Mouse (Mus musculus) heart, embryonic 16.5 days (tissue): ENCODE measurements around the gene Rasal1. TPM values are rescaled to one million over a fixed set of nuclear protein-coding genes. Genes with fewer than 3 reads are reported as not detected.
A peak's percentile ranks its signal among the peaks of the same experiment; 100 is the strongest.

Source experiments
- ATAC-seq: fragments of 200-750 bp; cut with Nextera tagmentation; replicated peaks from 2 replicates; pipeline ENCODE4 v1.8.0; 2017; ENCODE audit warnings: moderate number of reproducible peaks; ENCODE audit not compliant: insufficient read depth, low FRiP score; ENCODE audit errors: extremely low read depth
- H3K27ac ChIP-seq: fragments of 300-500 bp; sonication (generic); 2 replicates; pipeline ENCODE4 v1.5.1; 2014; ENCODE audit warnings: mild to moderate bottlenecking, low read length, control low read depth, moderate library complexity
- H3K27me3 ChIP-seq: fragments of 300-500 bp; sonication (generic); 2 replicates; pipeline ENCODE4 v1.6.1; 2014; ENCODE audit warnings: low read length, mixed read lengths; ENCODE audit not compliant: control insufficient read depth, insufficient read depth
- H3K36me3 ChIP-seq: fragments of 300-500 bp; sonication (generic); 2 replicates; pipeline ENCODE4 v1.6.1; 2014; ENCODE audit not compliant: control insufficient read depth, insufficient read depth
- H3K4me1 ChIP-seq: fragments of 300-500 bp; sonication (generic); 2 replicates; pipeline ENCODE4 v1.6.1; 2014; ENCODE audit warnings: low read length, mixed read lengths; ENCODE audit not compliant: control insufficient read depth, insufficient read depth
- H3K4me2 ChIP-seq: fragments of 300-500 bp; sonication (generic); 2 replicates; pipeline ENCODE4 v1.6.1; 2014; ENCODE audit warnings: low read depth, mild to moderate bottlenecking, control low read depth, low read length
- H3K4me3 ChIP-seq: fragments of 300-500 bp; sonication (generic); 2 replicates; pipeline ENCODE4 v1.5.1; 2014; ENCODE audit warnings: mild to moderate bottlenecking, control low read depth, low read length
- H3K9ac ChIP-seq: fragments of 300-500 bp; sonication (generic); 2 replicates; pipeline ENCODE4 v1.6.1; 2014; ENCODE audit warnings: low read length, control low read depth
- H3K9me3 ChIP-seq: fragments of 300-500 bp; sonication (generic); replicated peaks from 2 replicates; pipeline ENCODE4 v1.6.1; 2016; ENCODE audit warnings: low read length; ENCODE audit not compliant: control insufficient read depth
- WGBS: fragments of 180-500 bp; shearing (Covaris S2); extraction: QIAGEN DNeasy Blood & Tissue Kit; methylation state at CpG from one replicate; pipeline ENCODE4 v1.1.7; 2014; 5-methylcytosine and 5-hydroxymethylcytosine counted together
- polyA plus RNA-seq: library from polyadenylated mRNA; unstranded; fragments of >200 nt; fragmentation: Nextera tagmentation; extraction: Ambion mirVana; gene quantifications from 2 replicates; pipeline ENCODE4 v1.2.1, GENCODE M21; 2015

The Rasal1 gene
- polyA plus RNA-seq: 0.70 and 0.74 TPM in 2 replicates

DNA sequence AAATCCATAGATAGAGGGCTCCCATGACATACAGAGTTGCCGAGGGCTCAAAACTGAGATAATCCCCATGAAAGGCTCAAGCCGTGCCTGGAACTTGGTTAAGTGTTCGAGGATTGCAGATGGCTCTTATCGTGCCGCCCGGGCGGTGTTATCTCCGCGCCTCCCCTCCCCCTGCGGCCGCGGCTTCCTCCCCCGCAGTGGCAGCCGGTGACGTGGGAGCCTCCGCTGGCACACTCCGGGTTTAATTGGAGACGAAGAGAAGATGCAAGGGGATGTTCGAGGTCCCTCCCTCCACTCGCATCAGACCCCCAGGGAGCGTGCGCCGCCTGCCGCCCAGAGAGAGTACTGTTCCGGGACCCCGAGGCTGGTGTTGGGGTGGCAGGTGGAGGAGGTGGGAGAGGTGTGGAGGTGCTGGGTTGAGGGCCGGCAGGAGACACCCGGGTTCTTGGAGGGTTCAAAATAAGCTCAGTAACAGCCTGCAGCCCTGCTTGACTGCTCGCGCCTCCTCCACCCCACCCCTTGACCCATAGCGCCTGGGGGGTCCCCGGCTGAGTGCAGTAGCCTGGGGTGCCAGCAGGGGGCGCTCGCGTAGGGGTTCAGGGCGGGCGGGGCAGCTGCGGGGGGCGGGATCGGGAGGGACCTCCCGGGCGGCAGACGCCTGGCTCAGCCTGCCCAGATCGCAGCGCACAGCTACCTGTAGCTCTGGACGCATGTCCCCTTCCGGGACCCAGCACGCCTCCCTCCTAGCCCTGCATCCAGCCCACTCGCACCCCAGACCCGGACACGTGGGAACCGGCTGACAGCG lies at the start of gene Rasal1:
Gene Rasal1 (plus strand): TSS at position 244 of the 805 bp plus-strand sequence.
- H3K4me1 ChIP-seq: peaks cover 14% of the 10 kb centered on the region
- no peaks in the 10 kb centered on the region for H3K36me3 ChIP-seq
- H3K27me3 ChIP-seq: peaks cover 34% of the 10 kb centered on the region
- H3K27ac ChIP-seq: no peak within 1 kb of the TSS; the same call in 1 of the 2 replicates
- H3K4me2 ChIP-seq: peak within 1 kb of the TSS; percentile 63
- peak; percentile 61 for ATAC-seq
- H3K9ac ChIP-seq: peak within 1 kb of the TSS; percentile 46
- H3K9me3 ChIP-seq: no peaks in the 10 kb centered on the region
- H3K4me3 ChIP-seq: peak within 1 kb of the TSS; percentile 49
- 0% methylated on average over 48 of the region's 53 CpGs for WGBS

DNA sequence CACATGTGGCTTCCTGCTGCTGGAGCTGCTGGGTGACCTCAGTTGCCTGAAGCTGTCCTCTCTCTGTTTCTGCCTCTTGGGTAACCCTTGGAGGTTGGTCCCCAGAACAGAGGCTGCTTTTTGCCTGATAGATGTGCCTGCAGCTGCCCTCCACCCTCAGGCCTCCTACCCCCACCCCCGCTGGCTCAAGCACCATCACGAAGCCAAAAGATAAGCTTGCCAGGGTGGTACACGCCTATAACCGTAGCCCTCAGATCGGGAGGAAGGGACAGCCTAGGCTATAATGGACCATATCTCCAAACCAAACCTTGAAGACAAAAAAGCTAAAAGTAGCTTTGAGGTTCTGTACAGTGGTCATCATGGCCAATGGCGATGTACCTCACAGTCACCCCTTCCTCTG lies 49.0 kb upstream of the Rasal1 start:
- no peak for ATAC-seq

DNA sequence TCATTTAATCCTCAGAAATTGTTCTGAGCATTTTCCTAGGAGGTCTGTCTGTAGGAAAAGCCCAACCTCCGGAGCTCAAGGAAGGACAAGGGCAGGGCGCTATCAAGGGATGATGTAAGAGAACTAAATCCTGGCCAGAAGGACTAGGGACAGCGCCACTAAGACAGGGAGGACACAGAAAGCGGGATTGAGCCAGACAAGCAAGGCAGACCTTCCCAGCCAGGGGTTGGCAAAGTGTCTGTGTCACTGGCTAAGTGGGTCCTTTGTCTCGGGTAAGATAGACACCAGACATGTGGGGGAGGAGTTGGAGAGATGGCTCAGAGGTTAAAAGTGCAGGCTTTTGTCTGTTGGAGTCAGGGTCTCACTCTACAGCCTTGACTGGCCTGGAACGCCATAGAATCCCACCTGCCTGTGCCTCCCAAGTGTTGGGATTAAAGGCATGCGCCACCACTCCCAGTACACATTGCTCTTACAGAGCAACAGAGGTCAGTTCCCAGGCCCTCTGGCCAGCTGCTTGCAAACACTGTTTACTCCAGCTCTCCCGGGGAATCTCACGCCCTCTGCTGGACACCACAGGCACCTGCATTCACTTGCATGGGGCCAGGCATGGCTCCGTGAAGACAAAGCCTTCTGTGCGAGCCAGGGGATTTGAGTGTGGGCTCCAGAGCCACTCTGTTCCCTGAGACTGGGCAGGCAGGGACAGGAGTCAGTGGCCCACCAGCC lies 47.5 kb upstream of the Rasal1 start:
- no peak overlapping the region for H3K4me2 ChIP-seq
- H3K36me3 ChIP-seq: no peaks in the 10 kb centered on the region
- H3K4me3 ChIP-seq: no peak overlapping the region
- no peaks in the 10 kb centered on the region; the same call in 1 of the 2 replicates for H3K27me3 ChIP-seq
- H3K9ac ChIP-seq: no peak overlapping the region
- ATAC-seq: peak; percentile 21; the same call in 1 of the 2 replicates
- peaks cover 15% of the 10 kb centered on the region for H3K4me1 ChIP-seq
- no peaks in the 10 kb centered on the region for H3K9me3 ChIP-seq
- H3K27ac ChIP-seq: no peak overlapping the region
- 38% methylated on average over 11 of the region's 11 CpGs for WGBS

More for the DNA sequence above, 49.0 kb upstream of the Rasal1 start:
- WGBS: 75% methylated on average over 6 of the region's 6 CpGs
- no peak overlapping the region for H3K4me2 ChIP-seq
- H3K4me1 ChIP-seq: peaks cover 10% of the 10 kb centered on the region
- no peaks in the 10 kb centered on the region; the same call in none of the 2 replicates for H3K27me3 ChIP-seq
- H3K9ac ChIP-seq: no peak overlapping the region
- no peaks in the 10 kb centered on the region for H3K9me3 ChIP-seq
- no peaks in the 10 kb centered on the region for H3K36me3 ChIP-seq
- no peak overlapping the region for H3K27ac ChIP-seq
- no peak overlapping the region for H3K4me3 ChIP-seq

DNA sequence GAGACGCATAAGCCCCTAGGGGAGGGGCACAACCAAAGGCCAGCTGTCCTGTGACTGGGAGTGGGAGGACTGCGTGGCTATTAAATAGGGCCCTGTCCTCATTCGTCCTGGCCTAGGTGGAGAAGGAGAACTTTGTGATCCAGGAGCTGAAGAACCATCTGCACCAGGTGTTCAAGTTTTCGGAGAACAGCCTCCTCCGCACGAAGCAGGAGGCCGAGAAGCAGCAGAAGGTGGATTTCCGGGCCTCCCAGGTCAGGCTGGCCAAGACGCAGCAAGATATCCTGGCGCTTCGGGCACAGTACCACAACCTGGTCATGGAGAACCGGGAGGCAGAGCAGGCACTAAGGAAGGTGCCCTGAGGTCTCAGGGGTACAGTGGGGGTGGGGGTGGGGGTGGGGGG lies 46.4 kb upstream of the Rasal1 start:
- Histone ChIP-seq H3K27ac (no peak overlapping the region), H3K27me3 (no peaks in the 10 kb centered on the region; the same call in 1 of the 2 replicates), H3K9ac (no peak overlapping the region), H3K4me3 (no peak overlapping the region), H3K4me1 (peaks cover 15% of the 10 kb centered on the region), H3K36me3 (no peaks in the 10 kb centered on the region), H3K4me2 (no peak overlapping the region), H3K9me3 (no peaks in the 10 kb centered on the region)
- WGBS: 93% methylated on average over 12 of the region's 12 CpGs
- no peak for ATAC-seq

DNA sequence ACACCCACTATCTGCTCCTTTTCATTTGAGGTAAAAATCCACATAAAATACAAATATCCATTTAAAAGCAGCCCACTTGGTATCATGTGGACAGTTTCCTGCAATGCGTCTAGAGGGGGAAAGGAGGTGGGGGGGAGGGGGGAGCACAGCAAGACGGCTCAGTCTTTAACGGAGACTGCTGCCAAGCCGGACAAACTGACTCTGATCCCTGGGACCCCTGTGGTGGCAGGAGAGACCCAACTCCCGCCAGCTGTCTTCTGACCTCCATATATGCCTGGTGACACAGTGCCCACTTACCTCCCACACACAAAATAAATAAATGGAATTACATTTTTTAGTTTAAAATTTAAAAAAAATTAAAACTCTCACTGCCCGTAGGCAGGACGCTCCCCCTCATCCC lies 45.1 kb upstream of the Rasal1 start:
- Histone ChIP-seq H3K4me1 (peaks cover 15% of the 10 kb centered on the region), H3K36me3 (peaks cover 3% of the 10 kb centered on the region; the same call in 1 of the 2 replicates), H3K27ac (no peak overlapping the region), H3K4me3 (no peak overlapping the region), H3K9me3 (no peaks in the 10 kb centered on the region), H3K9ac (no peak overlapping the region), H3K4me2 (no peak overlapping the region), H3K27me3 (no peaks in the 10 kb centered on the region; the same call in 1 of the 2 replicates)
- no peak for ATAC-seq
- WGBS: 71% methylated on average over 7 of the region's 7 CpGs

DNA sequence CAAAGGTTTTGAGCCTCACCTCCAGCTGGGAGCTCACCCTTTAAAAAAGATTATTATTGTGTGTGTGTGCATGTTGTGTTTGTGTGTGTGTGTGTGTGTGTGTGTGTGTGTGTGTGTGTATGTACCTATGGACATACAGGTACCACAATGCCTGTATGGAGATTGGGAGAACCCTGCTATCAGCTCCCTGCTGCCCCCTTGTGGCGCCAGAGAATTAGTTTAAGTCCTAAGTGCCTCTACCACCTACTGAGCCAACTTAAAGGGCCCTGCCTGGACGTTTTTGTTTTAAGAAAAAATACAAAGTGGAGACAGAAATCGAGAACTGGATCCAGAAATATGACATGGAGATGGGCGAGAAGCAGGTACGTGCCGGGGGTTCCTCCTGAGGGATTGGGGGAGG lies 43.8 kb upstream of the Rasal1 start:
- peaks cover 3% of the 10 kb centered on the region; the same call in 1 of the 2 replicates for H3K36me3 ChIP-seq
- no peak for ATAC-seq
- peak overlapping the region; percentile 40 for H3K4me3 ChIP-seq
- peak overlapping the region; percentile 55 for H3K9ac ChIP-seq
- H3K27ac ChIP-seq: no peak overlapping the region
- 2% methylated on average over 6 of the region's 6 CpGs for WGBS
- peaks cover 15% of the 10 kb centered on the region for H3K4me1 ChIP-seq
- H3K9me3 ChIP-seq: no peaks in the 10 kb centered on the region
- no peaks in the 10 kb centered on the region for H3K27me3 ChIP-seq
- H3K4me2 ChIP-seq: peak overlapping the region; percentile 72

DNA sequence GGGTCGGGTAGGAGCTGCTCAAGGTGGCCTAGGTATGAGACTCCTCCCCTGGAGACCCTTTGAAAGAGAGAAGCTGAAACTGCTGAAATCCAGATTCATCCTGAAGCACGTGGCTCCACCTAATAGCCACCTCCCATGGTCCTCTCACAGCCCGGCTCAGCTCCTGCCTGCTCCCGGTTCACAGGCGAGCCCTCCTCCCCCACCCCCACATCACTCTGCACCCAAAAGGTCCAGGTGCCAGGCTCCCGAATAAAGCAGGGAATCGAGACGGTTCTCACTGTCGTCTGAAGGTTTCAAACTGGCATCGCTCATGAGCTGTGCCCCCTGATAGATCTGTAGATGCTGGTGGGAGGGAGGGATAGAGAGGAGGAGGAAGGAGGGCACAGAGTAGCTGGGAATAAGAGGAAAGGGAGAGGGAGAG lies 43.4 kb upstream of the Rasal1 start:
- H3K4me1 ChIP-seq: peaks cover 15% of the 10 kb centered on the region
- peak overlapping the region; percentile 40 for H3K4me3 ChIP-seq
- no peaks in the 10 kb centered on the region for H3K9me3 ChIP-seq
- 3% methylated on average over 10 of the region's 10 CpGs for WGBS
- H3K9ac ChIP-seq: peak overlapping the region; percentile 55
- peaks cover 3% of the 10 kb centered on the region; the same call in 1 of the 2 replicates for H3K36me3 ChIP-seq
- H3K27me3 ChIP-seq: no peaks in the 10 kb centered on the region
- H3K27ac ChIP-seq: no peak overlapping the region
- H3K4me2 ChIP-seq: peak overlapping the region; percentile 72
- ATAC-seq: 0 out of 2 replicates have a peak, but pooled peaks have one; percentile 25

DNA sequence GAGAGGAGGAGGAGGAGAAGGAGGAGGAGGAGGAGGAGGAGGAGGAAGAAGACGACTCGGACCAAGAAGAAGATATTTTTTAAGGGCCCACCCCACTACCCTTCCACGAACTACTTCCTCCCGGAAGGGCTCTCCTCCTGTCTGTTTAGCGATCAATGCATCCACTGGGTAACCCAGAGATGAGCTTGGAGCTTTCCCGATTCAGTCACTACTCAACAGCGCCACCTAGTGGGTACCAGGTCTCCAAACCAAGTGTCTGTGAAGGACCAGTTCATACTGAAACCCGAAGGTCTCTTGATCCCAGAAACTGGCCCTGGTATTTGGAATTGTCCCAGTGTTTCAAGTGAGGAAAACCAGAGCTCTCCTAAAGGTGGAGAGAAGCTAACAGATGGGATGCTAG lies 42.9 kb upstream of the Rasal1 start:
- Histone ChIP-seq H3K9ac (no peak overlapping the region), H3K27ac (no peak overlapping the region), H3K27me3 (no peaks in the 10 kb centered on the region), H3K4me3 (peak overlapping the region; percentile 40), H3K9me3 (no peaks in the 10 kb centered on the region), H3K4me1 (peaks cover 10% of the 10 kb centered on the region), H3K36me3 (peaks cover 3% of the 10 kb centered on the region; the same call in 1 of the 2 replicates), H3K4me2 (peak overlapping the region; percentile 72)
- WGBS: under 1% methylated on average over 8 of the region's 8 CpGs
- peak; percentile 69; the same call in 1 of the 2 replicates for ATAC-seq
